Mouse (Mus musculus): ENCODE measurements around the gene Ywhae.
A peak's percentile ranks its signal among the peaks of the same experiment; 100 is the strongest.
"Not testable (repeated sequence)": the region's sequence is repeated elsewhere in the genome, so short reads cannot be mapped to it uniquely, and the experiment has no call there.

The Ywhae gene

GRCm38 (mm10) chr11:75732434-75733226, at the start of gene Ywhae:
Gene Ywhae (plus strand): TSS chr11:75732869.
- peak; percentile 65 for DNase-seq (ENCODE audit: extremely low read depth, low read depth)

- no peak for DNase-seq (ENCODE audit: extremely low read depth, low read depth)
Measured at GRCm38 (mm10) chr11:75684462-75684861, 48.2 kb upstream of the Ywhae start.

GRCm38 (mm10) chr11:75684956-75685355, 47.7 kb upstream of the Ywhae start:
- DNase-seq (ENCODE audit: extremely low read depth, low read depth), result no peak

- DNase-seq (ENCODE audit: extremely low read depth, low read depth), result no peak
Measured at GRCm38 (mm10) chr11:75687343-75687993, 45.2 kb upstream of the Ywhae start.

- DNase-seq (ENCODE audit: extremely low read depth, low read depth), result no peak
Measured at GRCm38 (mm10) chr11:75688132-75688531, 44.5 kb upstream of the Ywhae start.

- DNase-seq (ENCODE audit: extremely low read depth, low read depth), result no peak
Measured at GRCm38 (mm10) chr11:75689977-75690376, 42.7 kb upstream of the Ywhae start.

- no peak for DNase-seq (ENCODE audit: extremely low read depth, low read depth)
Measured at GRCm38 (mm10) chr11:75691047-75691446, 41.6 kb upstream of the Ywhae start.

GRCm38 (mm10) chr11:75693570-75693969, 39.1 kb upstream of the Ywhae start:
- no peak for DNase-seq (ENCODE audit: extremely low read depth, low read depth)

- DNase-seq (ENCODE audit: extremely low read depth, low read depth), result not testable (repeated sequence)
Measured at GRCm38 (mm10) chr11:75697464-75697863, 35.2 kb upstream of the Ywhae start.

GRCm38 (mm10) chr11:75700557-75700956, 32.1 kb upstream of the Ywhae start:
- no peak for DNase-seq (ENCODE audit: extremely low read depth, low read depth)

GRCm38 (mm10) chr11:75702761-75703160, 29.9 kb upstream of the Ywhae start:
- DNase-seq (ENCODE audit: extremely low read depth, low read depth), result no peak

- no peak for DNase-seq (ENCODE audit: extremely low read depth, low read depth)
Measured at GRCm38 (mm10) chr11:75703748-75704147, 28.9 kb upstream of the Ywhae start.

- DNase-seq (ENCODE audit: extremely low read depth, low read depth), result no peak
Measured at GRCm38 (mm10) chr11:75713949-75714348, 18.7 kb upstream of the Ywhae start.

GRCm38 (mm10) chr11:75715556-75715955, 17.1 kb upstream of the Ywhae start:
- no peak for DNase-seq (ENCODE audit: extremely low read depth, low read depth)

- DNase-seq (ENCODE audit: extremely low read depth, low read depth), result no peak
Measured at GRCm38 (mm10) chr11:75716661-75717325, 15.9 kb upstream of the Ywhae start.

- DNase-seq (ENCODE audit: extremely low read depth, low read depth), result no peak
Measured at GRCm38 (mm10) chr11:75722339-75722738, 10.3 kb upstream of the Ywhae start.

- DNase-seq (ENCODE audit: extremely low read depth, low read depth), result no peak
Measured at GRCm38 (mm10) chr11:75727168-75727567, 5.5 kb upstream of the Ywhae start.

GRCm38 (mm10) chr11:75727659-75728058, 5.0 kb upstream of the Ywhae start:
- DNase-seq (ENCODE audit: extremely low read depth, low read depth), result not testable (repeated sequence)

- no peak for DNase-seq (ENCODE audit: extremely low read depth, low read depth)
Measured at GRCm38 (mm10) chr11:75733227-75733940, 715 bp downstream of the Ywhae start.

GRCm38 (mm10) chr11:75735462-75736252, 3.0 kb downstream of the Ywhae start:
- DNase-seq (ENCODE audit: extremely low read depth, low read depth), result no peak

GRCm38 (mm10) chr11:75736978-75737377, 4.3 kb downstream of the Ywhae start:
- DNase-seq (ENCODE audit: extremely low read depth, low read depth), result no peak

Measured in MEL-GATA-1-ER (cell line).